Mouse (Mus musculus): ENCODE measurements around the gene Cdc25a. TPM values are rescaled to one million over a fixed set of nuclear protein-coding genes. Genes with fewer than 3 reads are reported as not detected.

The Cdc25a gene
- polyA plus RNA-seq (2015; fragmentation: Nextera tagmentation; extraction: Ambion mirVana) = 27.7 and 30.8 TPM in 2 replicates

GRCm38 (mm10) chr9:109874797-109875691 is at the start of gene Cdc25a:
Gene Cdc25a, plus strand, starts transcription at chr9:109875579.
- DNase-seq (ENCODE audit: low spot score) = peak; percentile 100

- DNase-seq (ENCODE audit: low spot score) = no peak
Observed at GRCm38 (mm10) chr9:109825739-109826138, 49.6 kb upstream of the Cdc25a start.

- no peak for DNase-seq (ENCODE audit: low spot score)
Observed at GRCm38 (mm10) chr9:109826181-109826580, 49.2 kb upstream of the Cdc25a start.

- peak; percentile 84 for DNase-seq (ENCODE audit: low spot score)
Observed at GRCm38 (mm10) chr9:109832391-109833087, 42.8 kb upstream of the Cdc25a start, which contains the start of gene Nme6. Gene Nme6, plus strand, starts transcription at chr9:109832749.

GRCm38 (mm10) chr9:109833088-109833412 is 42.3 kb upstream of the Cdc25a start:
- DNase-seq (ENCODE audit: low spot score) = no peak

GRCm38 (mm10) chr9:109849312-109849758 is 26.0 kb upstream of the Cdc25a start, which contains the start of gene Camp:
Gene Camp, minus strand, starts transcription at chr9:109849617.
- no peak for DNase-seq (ENCODE audit: low spot score)

- no peak for DNase-seq (ENCODE audit: low spot score)
Observed at GRCm38 (mm10) chr9:109850099-109850498, 25.3 kb upstream of the Cdc25a start.

GRCm38 (mm10) chr9:109854341-109854740 is 21.0 kb upstream of the Cdc25a start:
- no peak for DNase-seq (ENCODE audit: low spot score)

GRCm38 (mm10) chr9:109855947-109856346 is 19.4 kb upstream of the Cdc25a start:
- DNase-seq (ENCODE audit: low spot score) = no peak

- DNase-seq (ENCODE audit: low spot score) = peak; percentile 74
Observed at GRCm38 (mm10) chr9:109862397-109863044, 12.9 kb upstream of the Cdc25a start.

GRCm38 (mm10) chr9:109863085-109863484 is 12.3 kb upstream of the Cdc25a start:
- no peak for DNase-seq (ENCODE audit: low spot score)

- DNase-seq (ENCODE audit: low spot score) = no peak
Observed at GRCm38 (mm10) chr9:109866218-109866617, 9.2 kb upstream of the Cdc25a start.

- no peak for DNase-seq (ENCODE audit: low spot score)
Observed at GRCm38 (mm10) chr9:109870983-109871572, 4.3 kb upstream of the Cdc25a start.

GRCm38 (mm10) chr9:109875695-109876601 is 569 bp downstream of the Cdc25a start:
- peak; percentile 58 for DNase-seq (ENCODE audit: low spot score)

- DNase-seq (ENCODE audit: low spot score) = no peak
Observed at GRCm38 (mm10) chr9:109876756-109877155, 1.4 kb downstream of the Cdc25a start.

- DNase-seq (ENCODE audit: low spot score) = no peak
Observed at GRCm38 (mm10) chr9:109877666-109878065, 2.3 kb downstream of the Cdc25a start.

GRCm38 (mm10) chr9:109879305-109879704 is 3.9 kb downstream of the Cdc25a start:
- no peak for DNase-seq (ENCODE audit: low spot score)

- DNase-seq (ENCODE audit: low spot score) = no peak
Observed at GRCm38 (mm10) chr9:109886259-109886658, 10.9 kb downstream of the Cdc25a start.

- DNase-seq (ENCODE audit: low spot score) = no peak
Observed at GRCm38 (mm10) chr9:109887321-109887720, 11.9 kb downstream of the Cdc25a start.

- no peak for DNase-seq (ENCODE audit: low spot score)
Observed at GRCm38 (mm10) chr9:109891501-109891900, 16.1 kb downstream of the Cdc25a start.
